Mouse (Mus musculus): ENCODE measurements around the gene Rtel1. TPM values are rescaled to one million over a fixed set of nuclear protein-coding genes. Genes with fewer than 3 reads are reported as not detected.

Rtel1 gene
- polyA plus RNA-seq, 1 experiment from 2014 or later, result 26.2 TPM

DNA sequence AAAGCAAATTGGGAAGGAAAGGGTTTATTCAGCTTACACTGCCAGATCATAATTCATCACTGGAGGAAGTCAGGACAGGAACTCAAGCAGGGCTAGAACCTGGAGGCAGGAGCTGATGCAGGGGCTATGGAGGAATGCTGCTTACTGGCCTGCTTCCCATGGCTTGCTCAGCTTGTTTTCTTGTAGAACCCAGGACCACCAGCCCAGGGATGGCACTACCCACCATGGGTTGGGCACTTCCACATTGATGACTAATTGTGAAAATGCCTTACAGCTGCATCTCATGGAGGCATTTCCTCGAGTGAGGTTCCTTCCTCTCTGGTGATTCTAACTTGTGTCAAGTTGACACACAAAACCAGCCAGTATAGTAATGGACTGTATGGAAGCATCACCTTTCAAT, 28.6 kb upstream of the Rtel1 start:
- Histone ChIP-seq H3K9ac (no peak overlapping the region), H3K27ac (no peak overlapping the region), H3K4me1 (replicated peaks) (peaks cover 29% of the 10 kb centered on the region), H3K9me3 (replicated peaks) (no peaks in the 10 kb centered on the region), H3K27me3 (no peaks in the 10 kb centered on the region), H3K36me3 (peaks cover 3% of the 10 kb centered on the region), H3K4me2 (no peak overlapping the region), H3K4me3 (replicated peaks) (no peak overlapping the region)
- ATAC-seq (ENCODE audit: low read depth) (no peak), DNase-seq (no peak)
- 30% methylated on average over 1 of the region's 1 CpGs for WGBS (ENCODE audit: insufficient replicate concordance)

DNA sequence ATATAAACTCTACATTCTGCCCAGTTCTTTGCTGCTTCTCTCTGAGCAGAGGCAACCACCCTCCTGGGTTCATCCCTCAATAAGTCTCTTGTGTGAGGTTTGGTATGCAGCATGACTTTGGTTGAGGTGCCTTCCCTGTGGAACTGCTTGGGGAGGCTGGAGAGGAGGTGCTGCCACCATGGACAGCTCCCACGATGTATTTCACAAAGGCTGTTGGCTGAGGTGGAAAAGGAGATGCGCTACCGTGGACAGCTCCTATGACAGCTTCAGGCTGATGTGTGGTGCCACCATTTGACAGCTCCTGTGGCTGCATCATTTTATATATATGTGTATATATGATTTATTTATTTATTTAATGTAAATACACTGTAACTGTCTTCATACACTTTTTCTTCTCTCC, 17.5 kb upstream of the Rtel1 start:
- Histone ChIP-seq H3K9ac (no peak overlapping the region), H3K4me3 (replicated peaks) (no peak overlapping the region), H3K9me3 (replicated peaks) (no peaks in the 10 kb centered on the region), H3K36me3 (peaks cover 29% of the 10 kb centered on the region), H3K4me2 (no peak overlapping the region), H3K27me3 (peaks cover 22% of the 10 kb centered on the region), H3K27ac (no peak overlapping the region), H3K4me1 (replicated peaks) (no peaks in the 10 kb centered on the region)
- no peak for ATAC-seq (ENCODE audit: low read depth)
- WGBS (ENCODE audit: insufficient replicate concordance), result 33% methylated on average over 3 of the region's 3 CpGs
- peak; percentile 39 for DNase-seq

- DNase-seq (no peak), ATAC-seq (ENCODE audit: low read depth) (no peak)
- Histone ChIP-seq H3K9me3 (replicated peaks) (no peaks in the 10 kb centered on the region), H3K36me3 (peaks cover 25% of the 10 kb centered on the region), H3K4me2 (no peak overlapping the region), H3K4me1 (replicated peaks) (no peaks in the 10 kb centered on the region), H3K27me3 (peaks cover 48% of the 10 kb centered on the region), H3K27ac (no peak overlapping the region), H3K9ac (no peak overlapping the region), H3K4me3 (replicated peaks) (no peak overlapping the region)
- WGBS (ENCODE audit: insufficient replicate concordance), result 61% methylated on average over 1 of the region's 1 CpGs
Observed at GRCm38 (mm10) chr2:181304944-181305343, 14.6 kb upstream of the Rtel1 start.

DNA sequence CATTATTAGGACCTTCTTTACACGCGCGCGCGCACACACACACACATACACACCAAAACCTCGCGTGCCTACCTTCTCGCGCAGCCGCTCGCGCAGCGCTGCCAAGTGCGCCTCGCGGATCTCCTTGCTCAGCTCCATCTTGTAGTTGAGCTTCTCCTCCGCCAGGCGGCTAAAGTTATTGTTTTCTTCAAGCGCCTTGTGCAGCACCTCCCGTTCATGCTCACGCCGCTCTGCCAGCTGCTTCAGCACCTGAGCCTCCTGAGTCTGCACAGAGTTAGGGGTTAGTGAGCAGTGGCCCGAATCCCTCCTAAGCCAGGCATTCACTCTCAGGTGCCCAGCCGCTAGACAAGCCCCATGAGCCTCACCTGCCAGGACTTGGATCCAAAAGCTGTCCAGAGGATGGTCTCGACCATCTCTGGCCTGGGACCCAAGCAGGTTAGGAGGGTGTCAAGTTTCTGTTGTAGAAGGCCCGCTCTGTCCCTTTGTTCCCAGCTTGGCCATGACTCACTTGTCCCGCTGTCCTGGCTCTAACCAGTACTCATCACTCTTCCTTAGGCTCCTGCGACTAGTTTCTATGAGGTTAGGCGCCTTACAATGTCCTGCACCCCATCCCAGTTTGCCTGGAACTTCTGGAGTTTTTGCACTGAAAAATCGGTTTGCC, 12.3 kb upstream of the Rtel1 start:
- Histone ChIP-seq H3K4me1 (replicated peaks) (no peaks in the 10 kb centered on the region), H3K9me3 (replicated peaks) (no peaks in the 10 kb centered on the region), H3K36me3 (0 out of 2 replicates have a peak, but pooled peaks cover 3% of the 10 kb centered on the region), H3K4me2 (no peak overlapping the region), H3K4me3 (replicated peaks) (no peak overlapping the region), H3K9ac (no peak overlapping the region), H3K27ac (no peak overlapping the region), H3K27me3 (peaks cover 67% of the 10 kb centered on the region)
- WGBS (ENCODE audit: insufficient replicate concordance), result 12% methylated on average over 30 of the region's 30 CpGs
- DNase-seq (peak; percentile 13), ATAC-seq (ENCODE audit: low read depth) (0 out of 2 replicates have a peak, but pooled peaks have one; percentile 18)

DNA sequence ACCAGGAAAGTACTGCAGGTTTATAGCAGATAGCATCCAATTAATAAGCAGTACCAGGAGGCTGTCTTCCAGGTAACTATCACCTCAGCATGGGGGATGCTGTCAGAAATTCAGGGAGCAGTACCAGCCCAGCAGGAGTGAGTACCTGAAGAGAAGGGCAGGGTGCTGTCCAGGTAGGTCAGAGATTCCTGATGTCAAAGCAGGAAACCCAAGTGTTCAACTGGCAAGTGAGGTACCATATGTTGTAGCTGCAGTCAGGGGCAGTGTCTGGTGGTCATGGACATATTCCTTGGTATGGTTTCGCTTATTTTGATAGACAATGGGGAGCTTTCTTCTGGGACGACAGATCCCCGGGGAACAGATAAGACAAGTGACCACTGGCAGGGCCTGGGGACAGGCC, 7.1 kb upstream of the Rtel1 start:
- WGBS (ENCODE audit: insufficient replicate concordance), result 66% methylated on average over 3 of the region's 3 CpGs
- Histone ChIP-seq H3K9me3 (replicated peaks) (no peaks in the 10 kb centered on the region), H3K27me3 (peaks cover 93% of the 10 kb centered on the region), H3K4me3 (replicated peaks) (no peak overlapping the region), H3K9ac (no peak overlapping the region), H3K4me2 (no peak overlapping the region), H3K36me3 (no peaks in the 10 kb centered on the region), H3K4me1 (replicated peaks) (peaks cover 7% of the 10 kb centered on the region; the same call in 1 of the 2 replicates), H3K27ac (no peak overlapping the region)
- ATAC-seq (ENCODE audit: low read depth), result no peak
- no peak for DNase-seq

DNA sequence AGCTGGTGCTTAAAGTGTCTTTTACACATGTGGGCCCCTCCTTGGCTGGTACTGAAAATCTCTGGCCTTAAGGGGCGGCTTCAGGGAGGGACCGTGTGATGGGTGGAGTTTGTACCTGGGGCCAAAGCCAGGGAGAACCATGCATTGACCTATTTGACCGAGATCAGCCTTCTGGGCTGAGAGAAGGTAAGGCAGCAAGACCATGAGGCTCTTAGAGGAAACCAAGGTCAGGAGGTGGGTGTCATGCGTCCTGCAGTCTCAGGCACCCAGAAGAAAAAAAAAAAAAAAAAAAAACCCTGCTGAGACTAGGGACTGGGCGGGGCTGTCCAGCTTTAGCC, 6.6 kb upstream of the Rtel1 start:
- Histone ChIP-seq H3K27ac (no peak overlapping the region), H3K4me1 (replicated peaks) (peaks cover 7% of the 10 kb centered on the region; the same call in 1 of the 2 replicates), H3K4me2 (no peak overlapping the region), H3K9ac (no peak overlapping the region), H3K4me3 (replicated peaks) (no peak overlapping the region), H3K9me3 (replicated peaks) (no peaks in the 10 kb centered on the region), H3K36me3 (no peaks in the 10 kb centered on the region), H3K27me3 (peaks cover 91% of the 10 kb centered on the region)
- DNase-seq (no peak), ATAC-seq (ENCODE audit: low read depth) (no peak)
- 16% methylated on average over 5 of the region's 5 CpGs for WGBS (ENCODE audit: insufficient replicate concordance)

GRCm38 (mm10) chr2:181313344-181314079, 6.0 kb upstream of the Rtel1 start:
- 6% methylated on average over 35 of the region's 35 CpGs for WGBS (ENCODE audit: insufficient replicate concordance)
- DNase-seq (no peak), ATAC-seq (ENCODE audit: low read depth) (no peak)
- Histone ChIP-seq H3K9ac (no peak overlapping the region), H3K4me1 (replicated peaks) (peaks cover 7% of the 10 kb centered on the region; the same call in 1 of the 2 replicates), H3K9me3 (replicated peaks) (no peaks in the 10 kb centered on the region), H3K4me3 (replicated peaks) (0 out of 2 replicates have a peak overlapping the region, but pooled peaks have one; percentile 10), H3K27ac (no peak overlapping the region), H3K27me3 (peaks cover 91% of the 10 kb centered on the region), H3K36me3 (no peaks in the 10 kb centered on the region), H3K4me2 (peak overlapping the region; percentile 37)

GRCm38 (mm10) chr2:181314080-181314810, 5.3 kb upstream of the Rtel1 start, which contains the start of gene Stmn3:
TSS of gene Stmn3 (minus strand) at chr2:181314500.
- peaks cover 12% of the 10 kb centered on the region for H3K4me1 ChIP-seq (replicated peaks)
- peak; percentile 21 for DNase-seq
- H3K27me3 ChIP-seq, result peaks cover 86% of the 10 kb centered on the region
- H3K27ac ChIP-seq, result no peak within 1 kb of the TSS
- 0 out of 2 replicates have a peak within 1 kb of the TSS, but pooled peaks have one; percentile 10 for H3K4me3 ChIP-seq (replicated peaks)
- 9% methylated on average over 23 of the region's 23 CpGs for WGBS (ENCODE audit: insufficient replicate concordance)
- no peak within 1 kb of the TSS for H3K9ac ChIP-seq
- no peaks in the 10 kb centered on the region for H3K36me3 ChIP-seq
- ATAC-seq (ENCODE audit: low read depth), result no peak
- no peaks in the 10 kb centered on the region for H3K9me3 ChIP-seq (replicated peaks)
- peak within 1 kb of the TSS; percentile 37 for H3K4me2 ChIP-seq

DNA sequence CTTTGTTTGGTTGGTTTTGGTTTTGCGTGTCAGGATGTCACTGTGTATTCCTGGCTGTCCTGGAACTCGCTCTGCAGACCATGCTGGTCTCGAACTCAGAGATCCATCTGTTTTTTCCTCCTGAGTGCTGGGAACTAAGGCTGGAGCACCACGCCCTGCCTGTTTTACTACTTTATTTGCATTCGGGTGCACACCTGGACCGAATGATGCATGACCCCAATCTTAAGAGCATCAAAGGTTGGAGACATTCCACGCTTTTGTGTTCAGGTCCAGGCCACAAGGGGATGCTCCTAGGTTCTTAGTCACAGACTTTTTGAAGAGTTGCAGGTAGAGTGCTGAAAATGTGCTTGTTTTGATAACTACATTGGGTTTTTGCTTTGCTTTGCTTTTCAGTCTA, 562 bp downstream of the Rtel1 start:
- Histone ChIP-seq H3K9ac (peak overlapping the region; percentile 81), H3K36me3 (peaks cover 33% of the 10 kb centered on the region), H3K4me2 (peak overlapping the region; percentile 89), H3K27me3 (peaks cover 34% of the 10 kb centered on the region), H3K27ac (peak overlapping the region; percentile 94), H3K4me3 (replicated peaks) (peak overlapping the region; percentile 74), H3K9me3 (replicated peaks) (no peaks in the 10 kb centered on the region), H3K4me1 (replicated peaks) (peaks cover 18% of the 10 kb centered on the region)
- DNase-seq (no peak), ATAC-seq (ENCODE audit: low read depth) (peak; percentile 21)
- WGBS (ENCODE audit: insufficient replicate concordance), result 12% methylated on average over 7 of the region's 7 CpGs

GRCm38 (mm10) chr2:181322136-181322535, 2.6 kb downstream of the Rtel1 start:
- ATAC-seq (ENCODE audit: low read depth), result no peak
- Histone ChIP-seq H3K9me3 (replicated peaks) (no peaks in the 10 kb centered on the region), H3K4me1 (replicated peaks) (peaks cover 18% of the 10 kb centered on the region)

DNA sequence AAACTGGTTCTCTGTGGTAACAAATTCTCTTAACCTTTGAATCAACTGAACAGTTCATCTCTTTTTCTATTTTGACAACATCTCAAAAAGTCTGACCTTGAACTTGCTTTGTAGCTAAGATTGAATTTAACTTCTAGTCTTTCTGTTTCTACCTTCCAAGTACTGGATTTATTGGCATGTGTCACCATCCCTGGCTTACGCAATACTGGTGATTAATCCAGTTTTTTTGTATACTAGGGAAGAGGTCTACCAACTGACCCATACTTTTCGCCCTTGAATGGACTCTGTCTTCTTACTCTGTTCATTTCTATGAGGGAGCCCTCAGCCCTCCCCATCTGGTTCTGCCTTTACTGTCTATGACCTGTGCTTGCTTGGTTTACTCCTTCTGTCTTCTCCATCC, 6.6 kb downstream of the Rtel1 start:
- peaks cover under 1% of the 10 kb centered on the region for H3K4me1 ChIP-seq (replicated peaks)

More at GRCm38 (mm10) chr2:181322136-181322535, 2.6 kb downstream of the Rtel1 start:
- Histone ChIP-seq H3K4me2 (no peak overlapping the region), H3K4me3 (replicated peaks) (no peak overlapping the region), H3K27me3 (peaks cover 14% of the 10 kb centered on the region), H3K9ac (no peak overlapping the region), H3K27ac (no peak overlapping the region), H3K36me3 (peaks cover 54% of the 10 kb centered on the region)
- DNase-seq, result no peak
- 84% methylated on average over 5 of the region's 5 CpGs for WGBS (ENCODE audit: insufficient replicate concordance)

More for the DNA sequence above, 6.6 kb downstream of the Rtel1 start:
- DNase-seq, result no peak
- peaks cover 93% of the 10 kb centered on the region for H3K36me3 ChIP-seq
- H3K27me3 ChIP-seq, result no peaks in the 10 kb centered on the region
- no peak overlapping the region for H3K4me2 ChIP-seq
- WGBS (ENCODE audit: insufficient replicate concordance), result 79% methylated on average over 2 of the region's 2 CpGs
- H3K4me3 ChIP-seq (replicated peaks), result no peak overlapping the region
- H3K27ac ChIP-seq, result no peak overlapping the region
- no peak for ATAC-seq (ENCODE audit: low read depth)
- H3K9me3 ChIP-seq (replicated peaks), result no peaks in the 10 kb centered on the region
- no peak overlapping the region for H3K9ac ChIP-seq

Data from liver, embryonic 13.5 days (tissue).